Mouse (Mus musculus): Measurements from ENCODE around the gene Supt5.
A peak's percentile ranks its signal among the peaks of the same experiment; 100 is the strongest.

Gene Supt5

GRCm38 (mm10) chr7:28306216-28306615 lies 32.3 kb downstream of the Supt5 start:
- ATAC-seq (ENCODE audit: insufficient number of reproducible peaks, low FRiP score, low TSS enrichment), result no peak

- no peak for ATAC-seq (ENCODE audit: insufficient number of reproducible peaks, low FRiP score, low TSS enrichment)
These were observed 32.9 kb downstream of the Supt5 start for GRCm38 (mm10) chr7:28305641-28306040.

GRCm38 (mm10) chr7:28301616-28302433 lies 36.7 kb downstream of the Supt5 start, which contains the start of gene Dll3:
TSS of gene Dll3 (minus strand) at chr7:28302238.
- no peak for ATAC-seq (ENCODE audit: insufficient number of reproducible peaks, low FRiP score, low TSS enrichment)

- no peak for ATAC-seq (ENCODE audit: insufficient number of reproducible peaks, low FRiP score, low TSS enrichment)
These were observed 39.5 kb downstream of the Supt5 start for GRCm38 (mm10) chr7:28298837-28299625.

GRCm38 (mm10) chr7:28294481-28294880 lies 44.1 kb downstream of the Supt5 start:
- ATAC-seq (ENCODE audit: insufficient number of reproducible peaks, low FRiP score, low TSS enrichment), result no peak

- ATAC-seq (ENCODE audit: insufficient number of reproducible peaks, low FRiP score, low TSS enrichment), result no peak
These were observed 47.6 kb downstream of the Supt5 start, which contains the start of gene Selenov for GRCm38 (mm10) chr7:28290638-28291590. TSS of gene Selenov (minus strand) at chr7:28291186.

- no peak for ATAC-seq (ENCODE audit: insufficient number of reproducible peaks, low FRiP score, low TSS enrichment)
These were observed 48.4 kb downstream of the Supt5 start for GRCm38 (mm10) chr7:28290165-28290564.

- ATAC-seq (ENCODE audit: insufficient number of reproducible peaks, low FRiP score, low TSS enrichment), result no peak
These were observed 57.9 kb downstream of the Supt5 start for GRCm38 (mm10) chr7:28280630-28281029.

GRCm38 (mm10) chr7:28278279-28278652 lies 60.3 kb downstream of the Supt5 start:
- no peak for ATAC-seq (ENCODE audit: insufficient number of reproducible peaks, low FRiP score, low TSS enrichment)

GRCm38 (mm10) chr7:28277615-28278278 lies 60.8 kb downstream of the Supt5 start, which contains the start of gene Eid2b:
TSS of gene Eid2b (plus strand) at chr7:28277739.
- peak; percentile 74 for ATAC-seq (ENCODE audit: insufficient number of reproducible peaks, low FRiP score, low TSS enrichment)

- ATAC-seq (ENCODE audit: insufficient number of reproducible peaks, low FRiP score, low TSS enrichment), result no peak
These were observed 61.3 kb downstream of the Supt5 start for GRCm38 (mm10) chr7:28277237-28277614.

- ATAC-seq (ENCODE audit: insufficient number of reproducible peaks, low FRiP score, low TSS enrichment), result no peak
These were observed 66.8 kb downstream of the Supt5 start for GRCm38 (mm10) chr7:28271761-28272160.

GRCm38 (mm10) chr7:28269355-28269754 lies 69.2 kb downstream of the Supt5 start:
- ATAC-seq (ENCODE audit: insufficient number of reproducible peaks, low FRiP score, low TSS enrichment), result no peak

GRCm38 (mm10) chr7:28268576-28268975 lies 70.0 kb downstream of the Supt5 start:
- ATAC-seq (ENCODE audit: insufficient number of reproducible peaks, low FRiP score, low TSS enrichment), result no peak

- peak; percentile 58; the same call in 1 of the 2 replicates for ATAC-seq (ENCODE audit: insufficient number of reproducible peaks, low FRiP score, low TSS enrichment)
These were observed 70.5 kb downstream of the Supt5 start for GRCm38 (mm10) chr7:28268042-28268531.

GRCm38 (mm10) chr7:28267129-28268041 lies 71.2 kb downstream of the Supt5 start, which contains the start of gene Eid2:
TSS of gene Eid2 (plus strand) at chr7:28267881.
- ATAC-seq (ENCODE audit: insufficient number of reproducible peaks, low FRiP score, low TSS enrichment), result peak; percentile 85; the same call in 1 of the 2 replicates

GRCm38 (mm10) chr7:28265391-28265790 lies 73.2 kb downstream of the Supt5 start:
- no peak for ATAC-seq (ENCODE audit: insufficient number of reproducible peaks, low FRiP score, low TSS enrichment)

All from cerebellum, adult (tissue).